Mouse (Mus musculus) testis, adult 2 months (tissue): ENCODE results near the gene Nr6a1.

Experiments
- CTCF ChIP-seq: fragments of 200-500 bp; IDR thresholded peaks from 2 replicates; pipeline ENCODE4 v1.5.1; 2012; ENCODE audit warnings: low read depth, mild to moderate bottlenecking, inconsistent platforms, low read length, moderate library complexity; ENCODE audit not compliant: control insufficient read depth, insufficient read depth, insufficient replicate concordance
- POLR2A ChIP-seq: fragments of 200-500 bp; IDR thresholded peaks from 2 replicates; pipeline ENCODE4 v1.6.1; 2012; ENCODE audit warnings: low read depth, mild to moderate bottlenecking, inconsistent platforms, low read length, moderate library complexity; ENCODE audit not compliant: control insufficient read depth

- TF ChIP-seq CTCF: peak; percentile 60; the same call in 1 of the 2 replicates
- no peak for TF ChIP-seq POLR2A
These were observed 235.9 kb downstream of the Nr6a1 start for GRCm38 (mm10) chr2:38691542-38691941.
